ENCODE assay signal across 18 mouse cellular contexts in the genomic region with DNA sequence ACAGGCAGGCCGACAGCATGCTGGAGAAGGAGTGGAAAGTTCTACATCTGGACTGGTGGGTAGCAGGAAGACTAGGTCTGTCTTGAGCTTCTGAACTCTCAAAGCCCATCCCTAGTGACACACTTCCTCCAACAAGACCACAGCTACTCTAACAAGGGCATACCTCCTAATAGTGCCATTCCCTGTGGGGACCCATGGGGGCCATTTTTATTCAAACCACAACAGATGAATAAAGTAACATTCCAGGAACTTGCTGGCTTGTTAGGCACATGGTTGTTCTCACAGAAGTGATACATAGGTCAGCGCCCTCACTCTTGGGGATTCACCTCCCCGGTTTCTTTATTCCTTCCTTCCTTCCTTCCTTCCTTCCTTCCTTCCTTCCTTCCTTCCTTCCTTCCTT. TPM values are rescaled to one million over a fixed set of nuclear protein-coding genes. Genes with fewer than 3 reads are reported as not detected.
DNase-seq lines count a peak whose midpoint lies in the region.
"Had no signal": no experiment of that assay in that cellular context is flagged by ENCODE, and none has a peak within 500 bp of the region (broad histone marks: within the 10 kb centered on the region; RNA-seq: fewer than 3 reads in every experiment).

No protein-coding gene starts in this region.

- DNase-seq in heart, adult 11 months, result peak; percentile 68
- DNase-seq in heart, postnatal 4 days, result no peak
- DNase-seq in 416B (ENCODE audit: low read depth) (peak; percentile 46), R1 (ENCODE audit: low read depth, low spot score) (peak; percentile 52)
- DNase-seq in cerebellum, postnatal 10 days, result no peak
- no peak for DNase-seq in cerebellum, adult 11-12 months
- DNase-seq: adrenal gland, adult 2 months; adrenal gland, adult 8-10 months; adrenal gland, postnatal 10 days; adrenal gland, postnatal 14 days; adrenal gland, postnatal 25 days; adrenal gland, postnatal 36 days; B cell, adult 2 months; cerebellum, adult 11 months; cerebellum, adult 18-20 months; cerebellum, adult 2 months; cerebellum, adult 8-10 months; cerebellum, adult 9-10 months had no signal

RNA-seq across cellular contexts. Expression of gene Tnk2, which starts 7.3 kb away (rescaled TPM):
- total RNA-seq in heart, postnatal 4 days (2021), result 10 to 100 TPM; 38.4 to 49.9 TPM

RNA-seq across cellular contexts. Expression of gene Tfrc, which starts 27.6 kb away (rescaled TPM):
- 100 to 1,000 TPM; 139 to 148 TPM for total RNA-seq in heart, postnatal 4 days (2021)

Comparison
In these comparisons a context has a peak if more than half of its experiments do, and no peak if none do; other contexts are left out.
1. DNase-seq: peak in heart, adult 11 months (single experiment), 416B (single experiment) and R1 (single experiment); none in heart, postnatal 4 days (single experiment), cerebellum, postnatal 10 days (0 of 2) and cerebellum, adult 11-12 months (single experiment).